Mouse (Mus musculus): ENCODE data around the gene Mogat2. TPM values are rescaled to one million over a fixed set of nuclear protein-coding genes. Genes with fewer than 3 reads are reported as not detected.

Gene Mogat2
- polyA plus RNA-seq, 1 experiment from 2014 or later = 5.3 TPM

GRCm38 (mm10) chr7:99189885-99190284 is 48.5 kb downstream of the Mogat2 start:
- no peak overlapping the region for H3K4me2 ChIP-seq (replicated peaks)
- 72% methylated on average over 5 of the region's 5 CpGs for WGBS
- H3K9ac ChIP-seq = no peak overlapping the region
- no peaks in the 10 kb centered on the region for H3K36me3 ChIP-seq
- H3K9me3 ChIP-seq = no peaks in the 10 kb centered on the region
- no peaks in the 10 kb centered on the region for H3K27me3 ChIP-seq
- no peak for ATAC-seq (ENCODE audit: insufficient number of reproducible peaks, insufficient read depth, low FRiP score, low TSS enrichment)
- no peaks in the 10 kb centered on the region for H3K4me1 ChIP-seq
- no peak overlapping the region for H3K27ac ChIP-seq
- H3K4me3 ChIP-seq = no peak overlapping the region

- Histone ChIP-seq H3K27ac (no peak overlapping the region), H3K9ac (no peak overlapping the region), H3K36me3 (no peaks in the 10 kb centered on the region), H3K9me3 (no peaks in the 10 kb centered on the region), H3K4me2 (replicated peaks) (no peak overlapping the region), H3K4me1 (no peaks in the 10 kb centered on the region), H3K4me3 (no peak overlapping the region), H3K27me3 (no peaks in the 10 kb centered on the region)
- 76% methylated on average over 6 of the region's 6 CpGs for WGBS
- ATAC-seq (ENCODE audit: insufficient number of reproducible peaks, insufficient read depth, low FRiP score, low TSS enrichment) = no peak
Measured at GRCm38 (mm10) chr7:99188630-99189029, 49.8 kb downstream of the Mogat2 start.

- no peak for ATAC-seq (ENCODE audit: insufficient number of reproducible peaks, insufficient read depth, low FRiP score, low TSS enrichment)
Measured at GRCm38 (mm10) chr7:99187451-99187850, 51.0 kb downstream of the Mogat2 start.

GRCm38 (mm10) chr7:99185405-99185804 is 53.0 kb downstream of the Mogat2 start:
- Histone ChIP-seq H3K4me3 (no peak overlapping the region), H3K36me3 (no peaks in the 10 kb centered on the region), H3K9me3 (no peaks in the 10 kb centered on the region), H3K27me3 (peaks cover 5% of the 10 kb centered on the region; the same call in 1 of the 2 replicates), H3K4me2 (replicated peaks) (no peak overlapping the region), H3K9ac (no peak overlapping the region), H3K4me1 (peaks cover 5% of the 10 kb centered on the region; the same call in 1 of the 2 replicates), H3K27ac (no peak overlapping the region)
- WGBS = 91% methylated on average over 3 of the region's 3 CpGs
- ATAC-seq (ENCODE audit: insufficient number of reproducible peaks, insufficient read depth, low FRiP score, low TSS enrichment) = no peak

More at GRCm38 (mm10) chr7:99187451-99187850, 51.0 kb downstream of the Mogat2 start:
- no peaks in the 10 kb centered on the region for H3K27me3 ChIP-seq
- no peak overlapping the region for H3K4me3 ChIP-seq
- H3K27ac ChIP-seq = no peak overlapping the region
- no peaks in the 10 kb centered on the region for H3K9me3 ChIP-seq
- H3K4me1 ChIP-seq = no peaks in the 10 kb centered on the region
- H3K4me2 ChIP-seq (replicated peaks) = no peak overlapping the region
- H3K9ac ChIP-seq = no peak overlapping the region
- WGBS = 82% methylated on average over 5 of the region's 5 CpGs
- H3K36me3 ChIP-seq = no peaks in the 10 kb centered on the region

- Histone ChIP-seq H3K36me3 (no peaks in the 10 kb centered on the region), H3K9ac (no peak overlapping the region), H3K27ac (no peak overlapping the region), H3K4me1 (peaks cover 8% of the 10 kb centered on the region; the same call in 1 of the 2 replicates), H3K27me3 (peaks cover 5% of the 10 kb centered on the region; the same call in 1 of the 2 replicates), H3K4me2 (replicated peaks) (peak overlapping the region; percentile 90), H3K9me3 (no peaks in the 10 kb centered on the region), H3K4me3 (no peak overlapping the region)
- 67% methylated on average over 6 of the region's 6 CpGs for WGBS
- no peak for ATAC-seq (ENCODE audit: insufficient number of reproducible peaks, insufficient read depth, low FRiP score, low TSS enrichment)
Measured at GRCm38 (mm10) chr7:99183751-99184150, 54.7 kb downstream of the Mogat2 start.

- H3K4me3 ChIP-seq = peak within 1 kb of the TSS; percentile 57
- peak; percentile 90 for ATAC-seq (ENCODE audit: insufficient number of reproducible peaks, insufficient read depth, low FRiP score, low TSS enrichment)
- peaks cover 5% of the 10 kb centered on the region; the same call in 1 of the 2 replicates for H3K27me3 ChIP-seq
- peak within 1 kb of the TSS; percentile 90 for H3K4me2 ChIP-seq (replicated peaks)
- H3K9ac ChIP-seq = peak within 1 kb of the TSS; percentile 75
- peak within 1 kb of the TSS; percentile 81 for H3K27ac ChIP-seq
- under 1% methylated on average over 63 of the region's 63 CpGs for WGBS
- no peaks in the 10 kb centered on the region for H3K9me3 ChIP-seq
- peaks cover 8% of the 10 kb centered on the region; the same call in 1 of the 2 replicates for H3K4me1 ChIP-seq
- H3K36me3 ChIP-seq = no peaks in the 10 kb centered on the region
Measured at GRCm38 (mm10) chr7:99182432-99183172, 55.8 kb downstream of the Mogat2 start, which contains the start of gene Dgat2. Gene Dgat2, minus strand, starts transcription at chr7:99182719.

- Histone ChIP-seq H3K4me1 (peaks cover 8% of the 10 kb centered on the region; the same call in 1 of the 2 replicates), H3K9me3 (no peaks in the 10 kb centered on the region), H3K4me3 (peak overlapping the region; percentile 57), H3K27me3 (peaks cover 5% of the 10 kb centered on the region; the same call in 1 of the 2 replicates), H3K9ac (peak overlapping the region; percentile 75), H3K27ac (no peak overlapping the region), H3K4me2 (replicated peaks) (peak overlapping the region; percentile 90), H3K36me3 (no peaks in the 10 kb centered on the region)
- 21% methylated on average over 14 of the region's 14 CpGs for WGBS
- ATAC-seq (ENCODE audit: insufficient number of reproducible peaks, insufficient read depth, low FRiP score, low TSS enrichment) = no peak
Measured at GRCm38 (mm10) chr7:99181619-99182431, 56.6 kb downstream of the Mogat2 start.

GRCm38 (mm10) chr7:99180162-99180561 is 58.3 kb downstream of the Mogat2 start:
- no peaks in the 10 kb centered on the region for H3K9me3 ChIP-seq
- H3K4me1 ChIP-seq = peaks cover 8% of the 10 kb centered on the region; the same call in 1 of the 2 replicates
- WGBS = 74% methylated on average over 1 of the region's 1 CpGs
- H3K4me3 ChIP-seq = no peak overlapping the region
- ATAC-seq (ENCODE audit: insufficient number of reproducible peaks, insufficient read depth, low FRiP score, low TSS enrichment) = no peak
- no peak overlapping the region for H3K27ac ChIP-seq
- no peak overlapping the region for H3K4me2 ChIP-seq (replicated peaks)
- peaks cover 5% of the 10 kb centered on the region; the same call in 1 of the 2 replicates for H3K27me3 ChIP-seq
- H3K36me3 ChIP-seq = no peaks in the 10 kb centered on the region
- H3K9ac ChIP-seq = no peak overlapping the region

GRCm38 (mm10) chr7:99179271-99179670 is 59.1 kb downstream of the Mogat2 start:
- H3K36me3 ChIP-seq = no peaks in the 10 kb centered on the region
- peaks cover 5% of the 10 kb centered on the region; the same call in 1 of the 2 replicates for H3K27me3 ChIP-seq
- WGBS = 91% methylated on average over 9 of the region's 9 CpGs
- H3K27ac ChIP-seq = no peak overlapping the region
- ATAC-seq (ENCODE audit: insufficient number of reproducible peaks, insufficient read depth, low FRiP score, low TSS enrichment) = no peak
- no peak overlapping the region for H3K4me2 ChIP-seq (replicated peaks)
- H3K9ac ChIP-seq = no peak overlapping the region
- H3K4me3 ChIP-seq = no peak overlapping the region
- H3K4me1 ChIP-seq = peaks cover 8% of the 10 kb centered on the region; the same call in 1 of the 2 replicates
- no peaks in the 10 kb centered on the region for H3K9me3 ChIP-seq

- peaks cover 8% of the 10 kb centered on the region; the same call in 1 of the 2 replicates for H3K4me1 ChIP-seq
- no peaks in the 10 kb centered on the region for H3K9me3 ChIP-seq
- 87% methylated on average over 5 of the region's 5 CpGs for whole genome bisulfite sequencing
- H3K27ac ChIP-seq = no peak overlapping the region
- H3K4me3 ChIP-seq = no peak overlapping the region
- H3K36me3 ChIP-seq = no peaks in the 10 kb centered on the region
- no peak overlapping the region for H3K9ac ChIP-seq
- H3K4me2 ChIP-seq (replicated peaks) = no peak overlapping the region
- peaks cover 5% of the 10 kb centered on the region; the same call in 1 of the 2 replicates for H3K27me3 ChIP-seq
- ATAC-seq (ENCODE audit: insufficient number of reproducible peaks, insufficient read depth, low FRiP score, low TSS enrichment) = no peak
Measured at GRCm38 (mm10) chr7:99177386-99177785, 61.0 kb downstream of the Mogat2 start.

- Histone ChIP-seq H3K4me2 (replicated peaks) (no peak overlapping the region), H3K9ac (no peak overlapping the region), H3K27me3 (no peaks in the 10 kb centered on the region), H3K4me3 (no peak overlapping the region), H3K4me1 (0 out of 2 replicates have a peak, but pooled peaks cover 4% of the 10 kb centered on the region), H3K9me3 (no peaks in the 10 kb centered on the region), H3K36me3 (no peaks in the 10 kb centered on the region), H3K27ac (no peak overlapping the region)
- ATAC-seq (ENCODE audit: insufficient number of reproducible peaks, insufficient read depth, low FRiP score, low TSS enrichment) = no peak
- WGBS = 89% methylated on average over 9 of the region's 9 CpGs
Measured at GRCm38 (mm10) chr7:99175666-99176065, 62.8 kb downstream of the Mogat2 start.

Data from embryonic facial prominence, embryonic 12.5 days (tissue).